Mouse (Mus musculus) liver, postnatal 0 days (tissue): ENCODE measurements around the gene Esrrb.

ENCODE experiments used
- CTCF ChIP-seq: sonication (generic); IDR thresholded peaks from 2 replicates; pipeline ENCODE4 v1.5.1; 2016; ENCODE audit warnings: antibody characterized with exemption, low read depth
- EP300 ChIP-seq: IDR thresholded peaks from 2 replicates; pipeline ENCODE4 v1.6.1; 2016; ENCODE audit warnings: antibody characterized with exemption, low read depth, mild to moderate bottlenecking

DNA sequence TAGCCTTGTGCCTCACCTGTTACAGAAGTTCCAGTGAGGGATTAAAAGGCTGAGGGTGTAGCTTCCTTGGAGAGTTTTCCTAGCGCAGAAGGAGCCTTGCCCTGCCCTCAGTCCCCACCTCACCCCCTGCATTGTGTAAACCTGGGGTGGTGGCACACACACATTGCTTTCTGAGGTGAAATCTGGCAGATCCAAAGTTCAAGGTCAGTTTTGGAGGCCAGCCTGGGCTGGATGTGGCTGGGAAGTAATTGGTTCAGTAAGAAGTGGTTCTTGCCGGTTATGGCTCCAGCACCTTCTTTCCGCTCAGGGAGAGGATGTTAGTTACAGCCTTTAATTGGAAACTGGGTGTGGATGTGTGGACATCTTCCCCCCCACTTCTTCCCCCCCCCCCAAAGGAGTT is 143.4 kb downstream of the Esrrb start:
- TF ChIP-seq CTCF (no peak), EP300 (no peak)
